Mouse (Mus musculus) thymus, adult 2 months (tissue): ENCODE measurements around the gene Slc38a5. TPM values are rescaled to one million over a fixed set of nuclear protein-coding genes. Genes with fewer than 3 reads are reported as not detected.

Source experiments
- DNase-seq: peaks from one replicate; pipeline ENCODE4 v3.0.0; 2021
- H3K27ac ChIP-seq: fragments of 200-500 bp; 2 replicates; pipeline ENCODE4 v1.5.1; 2012; ENCODE audit warnings: low read length, control low read depth; ENCODE audit not compliant: control insufficient read depth, insufficient read depth
- H3K27me3 ChIP-seq: fragments of 200-500 bp; 2 replicates; pipeline ENCODE4 v1.6.1; 2012; ENCODE audit warnings: mild to moderate bottlenecking, low read length, moderate library complexity, mixed read lengths; ENCODE audit not compliant: control insufficient read depth, insufficient read depth
- H3K36me3 ChIP-seq: fragments of 200-500 bp; 2 replicates; pipeline ENCODE4 v1.6.1; 2012; ENCODE audit warnings: mild to moderate bottlenecking, low read length, moderate library complexity; ENCODE audit not compliant: control insufficient read depth, insufficient read depth
- H3K4me1 ChIP-seq: fragments of 200-500 bp; replicated peaks from 2 replicates; pipeline ENCODE4 v1.6.1; 2012; ENCODE audit warnings: low read length; ENCODE audit not compliant: control insufficient read depth, insufficient read depth
- H3K4me3 ChIP-seq: fragments of 200-500 bp; 2 replicates; pipeline ENCODE4 v1.5.1; 2012; ENCODE audit warnings: mild to moderate bottlenecking, low read length, control low read depth, moderate library complexity; ENCODE audit not compliant: control insufficient read depth, insufficient read depth
- CTCF ChIP-seq: fragments of 200-500 bp; IDR thresholded peaks from 2 replicates; pipeline ENCODE4 v1.5.1; 2012; ENCODE audit warnings: mild to moderate bottlenecking, control low read depth, low read length, moderate library complexity, borderline replicate concordance; ENCODE audit not compliant: control insufficient read depth, poor library complexity, insufficient read depth; ENCODE audit errors: extremely low read depth
- POLR2A ChIP-seq: fragments of 200-500 bp; IDR thresholded peaks from 2 replicates; pipeline ENCODE4 v1.6.1; 2012; ENCODE audit warnings: mild to moderate bottlenecking, low read length, control low read depth, moderate library complexity; ENCODE audit not compliant: control insufficient read depth, poor library complexity, insufficient read depth; ENCODE audit errors: extremely low read depth
- WGBS: fragments of 180-500 bp; shearing (Covaris S2); methylation state at CpG from one replicate; pipeline ENCODE4 v1.1.7; 2018; 5-methylcytosine and 5-hydroxymethylcytosine counted together
- polyA plus RNA-seq: library from polyadenylated mRNA; depleted of rRNA; stranded (reverse); fragments of >200 nt; gene quantifications from 2 replicates; pipeline ENCODE4 v1.2.3, GENCODE M21; 2012

Gene Slc38a5
- polyA plus RNA-seq, 1 experiment, result 0.36 TPM

DNA sequence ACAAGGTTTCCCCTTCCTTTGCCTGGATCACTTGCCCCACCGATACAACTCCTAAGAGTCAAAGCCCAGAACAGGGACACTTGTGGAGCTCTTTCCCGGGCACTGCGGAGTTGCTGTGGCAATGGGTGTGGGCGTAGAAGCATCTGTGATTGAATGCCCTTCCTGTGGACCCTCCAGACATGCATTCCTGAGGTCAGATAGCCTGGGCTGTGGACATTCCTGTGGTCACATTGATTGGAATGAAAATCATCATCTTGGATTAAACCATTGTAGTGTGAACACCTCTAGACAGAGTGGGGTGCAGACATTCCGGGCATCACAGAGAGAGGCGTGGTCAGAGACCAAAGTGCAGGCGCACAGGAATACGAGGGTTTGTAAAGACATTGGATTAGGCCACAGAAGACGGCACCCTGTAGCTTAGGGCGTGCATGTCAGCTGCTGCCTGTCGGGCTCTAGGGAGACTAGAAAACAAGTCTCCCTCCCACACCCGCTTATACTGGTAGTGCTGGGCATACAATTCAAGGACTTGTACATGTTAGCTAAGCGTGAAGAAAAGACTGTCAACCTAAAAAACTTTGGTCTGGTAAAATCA lies 32.0 kb upstream of the Slc38a5 start:
- Histone ChIP-seq H3K27me3 (no peaks in the 10 kb centered on the region), H3K4me1 (no peaks in the 10 kb centered on the region), H3K36me3 (no peaks in the 10 kb centered on the region), H3K4me3 (no peak overlapping the region), H3K27ac (no peak overlapping the region)
- WGBS, result 97% methylated on average over 13 of the region's 13 CpGs
- no peak for TF ChIP-seq POLR2A
- TF ChIP-seq CTCF, result no peak
- DNase-seq, result no peak

DNA sequence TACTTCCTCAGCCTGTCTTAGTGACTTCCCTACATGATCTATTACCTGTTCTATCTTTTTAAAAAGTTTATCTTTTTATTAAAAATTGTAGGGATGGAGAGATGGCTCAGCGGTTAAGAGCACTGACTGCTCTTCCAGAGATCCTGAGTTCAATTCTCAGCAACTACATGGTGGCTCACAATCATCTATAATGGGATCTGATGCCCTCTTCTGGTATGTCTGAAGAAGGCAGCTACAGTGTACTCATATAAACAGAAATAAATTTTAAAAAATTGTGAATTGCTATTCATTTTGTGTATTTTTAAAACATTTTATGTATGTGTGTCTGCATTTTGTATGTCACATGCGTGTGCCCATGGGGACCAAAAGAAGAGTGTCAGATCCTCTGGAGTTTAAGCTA lies 23.3 kb upstream of the Slc38a5 start:
- Histone ChIP-seq H3K27ac (no peak overlapping the region), H3K4me3 (no peak overlapping the region), H3K4me1 (no peaks in the 10 kb centered on the region), H3K27me3 (no peaks in the 10 kb centered on the region), H3K36me3 (no peaks in the 10 kb centered on the region)
- WGBS, result 93% methylated on average over 2 of the region's 2 CpGs
- DNase-seq, result no peak
- TF ChIP-seq POLR2A (no peak), CTCF (no peak)

GRCm38 (mm10) chrX:8248542-8249120 lies 22.3 kb upstream of the Slc38a5 start:
- DNase-seq, result no peak
- no peak for TF ChIP-seq POLR2A
- TF ChIP-seq CTCF, result no peak

DNA sequence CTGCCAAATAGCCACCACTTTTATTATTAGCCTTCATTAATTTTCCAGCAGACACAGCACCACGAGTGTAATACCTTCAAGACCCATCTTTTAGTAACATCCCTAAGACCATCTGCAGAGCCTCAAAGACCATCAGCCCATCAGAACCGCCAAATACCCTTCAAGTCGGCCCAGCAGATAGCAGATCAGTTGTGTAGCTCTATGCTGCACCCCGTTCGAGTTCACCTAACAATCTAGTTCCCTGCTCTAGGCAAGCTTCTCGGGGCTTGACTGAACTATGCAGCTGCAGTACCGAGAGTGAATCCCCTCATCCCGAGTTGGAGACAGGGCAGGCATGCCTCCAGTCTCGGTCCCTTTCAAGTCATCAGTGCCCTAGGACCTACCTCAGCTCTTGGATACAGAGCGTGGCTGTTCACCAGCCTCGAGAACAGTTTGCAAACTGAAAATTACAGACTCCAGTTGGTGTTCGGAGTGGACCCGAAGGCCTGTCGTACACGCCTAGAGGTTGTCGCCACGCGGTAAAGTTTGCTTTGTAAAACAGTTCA lies 19.1 kb upstream of the Slc38a5 start:
- H3K4me1 ChIP-seq, result no peaks in the 10 kb centered on the region
- 4% methylated on average over 18 of the region's 18 CpGs for WGBS
- DNase-seq, result no peak
- H3K36me3 ChIP-seq, result no peaks in the 10 kb centered on the region
- TF ChIP-seq CTCF (no peak), POLR2A (no peak)
- H3K4me3 ChIP-seq, result peak overlapping the region; percentile 90
- no peaks in the 10 kb centered on the region for H3K27me3 ChIP-seq
- no peak overlapping the region for H3K27ac ChIP-seq

More at GRCm38 (mm10) chrX:8248542-8249120, 22.3 kb upstream of the Slc38a5 start:
- H3K4me3 ChIP-seq, result no peak overlapping the region
- 90% methylated on average over 8 of the region's 8 CpGs for WGBS
- H3K4me1 ChIP-seq, result no peaks in the 10 kb centered on the region
- H3K27me3 ChIP-seq, result no peaks in the 10 kb centered on the region
- no peak overlapping the region for H3K27ac ChIP-seq
- H3K36me3 ChIP-seq, result no peaks in the 10 kb centered on the region

DNA sequence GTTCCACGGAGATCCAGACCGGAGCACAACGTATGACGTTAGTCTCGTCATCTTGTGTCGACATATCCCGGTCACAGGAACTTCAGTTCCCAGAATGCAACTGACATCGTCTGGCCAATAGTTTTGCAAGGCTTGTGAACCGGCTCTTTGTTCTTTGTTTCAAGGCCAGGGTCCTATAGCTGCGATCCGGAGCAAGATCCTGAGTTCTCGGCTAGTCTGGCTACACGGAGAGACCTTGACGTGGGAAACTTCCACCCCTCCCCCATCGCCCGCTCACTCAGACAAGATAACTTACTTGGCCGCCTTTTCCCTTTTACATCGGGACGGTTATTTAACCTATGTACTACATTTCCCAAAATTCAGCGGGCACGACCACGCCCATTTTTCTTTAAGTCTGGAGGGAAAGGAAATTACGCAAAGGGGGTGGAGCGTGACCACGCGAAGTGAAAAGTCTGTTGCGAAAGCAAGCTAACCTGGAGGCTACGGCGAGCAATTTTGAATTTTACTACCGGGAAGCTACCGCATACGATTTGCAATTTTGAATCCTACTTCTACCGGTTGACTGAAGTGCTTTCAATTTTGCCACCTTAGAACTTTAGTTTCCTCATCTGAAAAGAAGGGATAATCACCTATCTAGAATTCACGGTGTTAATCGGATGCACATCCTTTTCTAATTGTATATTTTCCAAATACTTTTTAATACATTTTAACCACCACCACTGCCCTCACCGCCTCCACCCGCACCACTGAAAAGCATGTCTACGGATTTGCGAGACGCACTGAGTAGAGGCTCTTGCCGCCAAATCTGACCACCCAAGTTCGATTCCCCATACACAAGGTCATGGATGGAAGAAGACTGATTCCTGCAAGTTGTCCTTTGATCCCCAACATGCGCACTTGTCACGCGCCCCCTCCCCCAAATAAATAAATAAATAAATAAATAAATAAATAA lies 18.3 kb upstream of the Slc38a5 start, which contains the start of gene Ftsj1:
TSS of gene Ftsj1 (minus strand) at position 73 of the 952 bp plus-strand sequence.
- DNase-seq, result peak; percentile 80
- WGBS, result 2% methylated on average over 45 of the region's 45 CpGs
- Histone ChIP-seq H3K36me3 (no peaks in the 10 kb centered on the region), H3K4me3 (peak within 1 kb of the TSS; percentile 90), H3K27me3 (no peaks in the 10 kb centered on the region), H3K4me1 (no peaks in the 10 kb centered on the region), H3K27ac (peak within 1 kb of the TSS; percentile 71)
- TF ChIP-seq POLR2A (no peak), CTCF (no peak)

GRCm38 (mm10) chrX:8253711-8254110 lies 17.2 kb upstream of the Slc38a5 start:
- Histone ChIP-seq H3K27ac (no peak overlapping the region), H3K4me1 (no peaks in the 10 kb centered on the region), H3K36me3 (no peaks in the 10 kb centered on the region), H3K27me3 (no peaks in the 10 kb centered on the region), H3K4me3 (no peak overlapping the region)
- WGBS, result 87% methylated on average over 2 of the region's 2 CpGs
- TF ChIP-seq POLR2A (no peak), CTCF (no peak)
- DNase-seq, result no peak
